Mouse (Mus musculus) testis, adult 2 months (tissue): Measurements from ENCODE around the gene E130309D02Rik.

ENCODE experiments used
- CTCF ChIP-seq: fragments of 200-500 bp; IDR thresholded peaks from 2 replicates; pipeline ENCODE4 v1.5.1; 2012; ENCODE audit warnings: low read depth, mild to moderate bottlenecking, inconsistent platforms, low read length, moderate library complexity; ENCODE audit not compliant: control insufficient read depth, insufficient read depth, insufficient replicate concordance
- POLR2A ChIP-seq: fragments of 200-500 bp; IDR thresholded peaks from 2 replicates; pipeline ENCODE4 v1.6.1; 2012; ENCODE audit warnings: low read depth, mild to moderate bottlenecking, inconsistent platforms, low read length, moderate library complexity; ENCODE audit not compliant: control insufficient read depth

DNA sequence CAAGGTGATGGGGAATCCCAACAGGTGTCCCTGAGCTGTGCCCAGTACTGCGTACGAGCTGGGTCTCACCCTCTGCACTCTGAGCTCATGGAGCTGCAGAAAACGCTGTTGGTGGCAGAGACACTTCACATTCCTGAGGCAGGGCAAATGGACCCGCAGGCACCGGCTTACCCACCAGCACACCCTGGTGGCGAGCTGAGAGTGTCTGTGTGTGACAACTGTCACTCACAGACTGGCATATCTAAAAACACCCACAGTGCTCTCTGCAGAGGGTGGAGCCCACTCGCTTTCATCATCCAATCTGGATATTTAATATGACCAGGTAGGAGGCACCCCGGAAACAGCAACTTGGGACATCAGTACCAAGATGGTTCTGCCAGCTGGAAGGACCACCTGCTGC is 13.9 kb downstream of the E130309D02Rik start:
- TF ChIP-seq POLR2A = no peak
- TF ChIP-seq CTCF = peak; percentile 6; the same call in 1 of the 2 replicates
